Mouse (Mus musculus) fibroblast of lung, adult 2 months (primary cell): ENCODE measurements around the gene Erbb4.
"Not testable (repeated sequence)": the region's sequence is repeated elsewhere in the genome, so short reads cannot be mapped to it uniquely, and the experiment has no call there.

Source experiments
- DNase-seq: peaks from one replicate; pipeline ENCODE4 v3.0.0-alpha.2; 2011; ENCODE audit warnings: low read depth

The Erbb4 gene

DNA sequence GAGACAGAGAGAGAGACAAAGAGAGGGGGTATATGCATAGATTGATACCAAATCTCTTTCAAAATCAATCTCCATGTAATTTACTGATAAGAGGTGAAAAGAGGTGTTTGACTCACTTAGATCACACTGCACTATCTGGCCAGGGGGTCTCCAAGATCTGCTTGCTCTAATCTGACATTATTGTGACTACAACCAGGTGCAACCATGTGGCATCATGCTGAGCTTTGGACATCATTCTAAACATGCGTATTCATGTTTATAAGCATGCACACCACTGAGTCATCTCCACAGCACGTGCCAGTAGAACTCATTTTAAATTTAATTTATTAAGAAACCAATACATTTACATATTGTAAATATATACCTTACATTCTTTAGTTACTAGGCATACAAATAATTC, 247.5 kb downstream of the Erbb4 start:
- no peak for DNase-seq

- DNase-seq: no peak
These were observed 248.4 kb downstream of the Erbb4 start for GRCm38 (mm10) chr1:68859480-68859879.

DNA sequence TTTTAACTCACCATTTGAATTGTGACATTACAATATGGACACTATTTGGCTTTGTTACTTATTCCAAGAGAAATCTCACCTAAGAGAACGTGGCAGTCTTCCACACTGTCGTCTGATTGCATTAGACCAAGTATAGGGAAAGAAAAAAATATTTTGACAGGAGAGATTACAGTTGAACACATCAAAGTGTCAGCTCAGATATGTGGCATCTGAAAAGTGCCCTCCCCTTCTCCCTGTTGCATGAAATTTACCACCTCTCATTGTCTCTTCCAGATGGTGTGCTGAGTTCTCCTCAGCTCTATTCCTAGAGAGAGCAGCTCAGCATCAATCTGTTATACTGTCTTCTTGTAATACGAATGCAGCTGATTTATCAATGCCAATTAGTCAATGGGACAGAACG, 268.5 kb downstream of the Erbb4 start:
- DNase-seq: no peak

DNA sequence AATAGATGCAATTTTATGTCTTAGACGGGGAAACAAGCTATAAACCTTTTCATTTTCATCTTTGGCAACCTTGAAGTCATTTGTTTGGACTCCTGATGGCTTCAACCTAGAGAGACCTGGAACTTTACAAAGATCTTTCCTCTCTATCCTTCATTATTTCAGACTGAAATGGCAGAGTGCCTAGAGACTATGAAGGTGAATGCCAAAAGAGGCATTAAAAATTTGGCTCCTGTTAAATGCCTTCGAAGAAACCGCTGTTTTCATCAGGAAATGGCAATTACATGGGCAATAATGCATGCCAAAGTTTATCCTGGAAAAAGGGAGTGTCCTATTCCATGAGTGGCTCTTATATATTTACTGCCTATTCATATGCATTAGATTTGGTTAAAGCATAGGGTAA, 273.2 kb downstream of the Erbb4 start:
- DNase-seq: no peak

GRCm38 (mm10) chr1:68832101-68832500, 275.8 kb downstream of the Erbb4 start:
- no peak for DNase-seq

GRCm38 (mm10) chr1:68831575-68831974, 276.3 kb downstream of the Erbb4 start:
- no peak for DNase-seq

DNA sequence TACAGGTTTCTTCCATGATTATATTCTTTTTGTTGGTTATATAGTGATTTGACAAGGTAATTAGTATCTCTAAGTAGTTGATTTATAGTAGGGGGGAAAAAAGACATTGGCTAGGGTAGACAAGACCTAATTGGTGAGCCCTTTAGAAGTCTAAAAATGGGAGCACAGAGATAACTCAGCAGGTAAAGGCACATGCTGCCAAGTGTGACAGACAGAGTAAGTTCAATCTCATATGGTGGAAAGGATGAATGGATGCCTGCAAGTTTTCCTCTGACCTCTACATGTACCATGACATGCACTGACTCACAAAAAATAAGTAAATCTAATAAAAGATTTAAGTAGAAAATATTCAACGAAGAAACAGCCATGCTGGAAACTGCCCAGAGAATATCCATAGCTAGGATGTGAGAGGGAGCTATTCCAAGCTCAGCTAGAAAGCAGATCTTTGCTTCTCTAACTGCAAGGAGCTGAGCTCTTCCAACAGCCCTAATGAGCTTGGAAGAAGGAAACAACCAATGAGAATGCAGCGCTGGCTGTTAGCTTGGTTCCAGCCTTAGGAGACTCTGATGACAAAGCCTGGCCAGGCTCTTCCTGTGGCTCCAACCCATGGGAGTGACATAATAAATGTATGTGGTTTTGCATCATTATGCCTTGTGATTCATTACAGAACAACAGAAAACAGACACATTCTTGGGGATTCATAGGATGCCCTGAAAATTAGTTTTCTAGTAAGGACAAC, 277.2 kb downstream of the Erbb4 start:
- DNase-seq: no peak

DNA sequence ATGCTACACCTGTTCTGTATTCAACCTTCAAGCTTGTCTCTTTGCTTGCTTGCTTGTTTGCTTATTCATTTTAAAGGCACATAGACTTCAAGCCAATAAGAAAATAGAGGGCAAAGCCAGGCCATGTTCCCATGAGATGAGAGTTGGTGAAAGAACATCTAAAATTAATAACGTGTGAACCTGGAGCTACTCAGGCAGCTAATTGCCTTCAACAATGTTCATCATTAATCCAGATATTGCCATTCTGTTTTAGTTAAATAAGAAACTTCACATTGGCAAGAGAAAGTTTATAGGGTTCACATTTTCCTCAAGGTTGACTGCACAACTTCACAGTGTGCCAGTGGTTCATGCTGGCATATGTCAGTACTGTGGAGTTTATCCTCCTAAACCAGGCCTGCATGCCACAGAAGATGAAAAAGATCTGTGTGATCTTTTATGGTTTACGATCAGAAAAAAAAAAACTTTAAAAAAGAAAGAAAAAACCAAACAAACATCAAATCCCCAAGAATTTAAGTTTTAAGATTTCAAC, 284.7 kb downstream of the Erbb4 start:
- DNase-seq: no peak

DNA sequence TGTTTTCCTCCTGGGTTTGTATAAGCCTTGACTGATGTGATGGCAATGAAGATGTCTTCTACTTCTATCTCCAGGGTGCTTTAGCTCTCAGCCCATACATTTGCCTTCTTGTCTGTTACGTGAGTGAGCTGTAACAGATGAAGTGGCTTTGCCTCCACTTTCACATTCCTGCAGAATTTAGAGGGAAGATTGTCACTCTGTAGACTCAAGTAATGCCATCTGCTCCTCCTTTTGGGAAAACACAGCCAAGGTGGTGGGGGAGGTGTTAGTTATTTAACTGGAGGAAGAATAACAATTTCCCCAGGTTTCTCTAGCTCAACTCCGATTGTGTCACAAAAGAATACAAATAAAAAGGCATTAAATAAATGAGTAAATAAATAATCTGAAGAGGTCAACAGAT, 301.1 kb downstream of the Erbb4 start:
- no peak for DNase-seq

GRCm38 (mm10) chr1:68787409-68788015, 320.3 kb downstream of the Erbb4 start:
- no peak for DNase-seq

- no peak for DNase-seq
These were observed 327.2 kb downstream of the Erbb4 start for GRCm38 (mm10) chr1:68780653-68781052.

- no peak for DNase-seq
These were observed 327.8 kb downstream of the Erbb4 start for GRCm38 (mm10) chr1:68780032-68780431.

DNA sequence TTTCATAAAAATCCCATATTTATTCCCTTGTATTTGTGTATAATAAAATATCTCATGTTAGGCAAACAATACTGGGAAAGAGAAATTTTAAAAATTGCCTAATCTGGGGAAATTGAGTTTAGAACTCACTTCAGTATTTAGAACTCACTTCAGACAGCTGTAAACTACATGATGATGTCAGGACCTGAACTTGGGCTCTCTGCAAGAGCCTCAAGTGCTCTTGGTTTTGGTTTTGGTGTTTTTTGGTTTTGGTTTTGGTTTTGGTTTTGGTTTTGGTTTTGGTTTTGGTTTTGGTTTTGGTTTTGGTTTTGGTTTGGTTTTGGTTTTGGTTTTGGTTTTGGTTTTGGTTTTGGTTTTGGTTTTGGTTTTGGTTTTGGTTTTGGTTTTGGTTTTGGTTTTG, 341.8 kb downstream of the Erbb4 start:
- DNase-seq: not testable (repeated sequence)

DNA sequence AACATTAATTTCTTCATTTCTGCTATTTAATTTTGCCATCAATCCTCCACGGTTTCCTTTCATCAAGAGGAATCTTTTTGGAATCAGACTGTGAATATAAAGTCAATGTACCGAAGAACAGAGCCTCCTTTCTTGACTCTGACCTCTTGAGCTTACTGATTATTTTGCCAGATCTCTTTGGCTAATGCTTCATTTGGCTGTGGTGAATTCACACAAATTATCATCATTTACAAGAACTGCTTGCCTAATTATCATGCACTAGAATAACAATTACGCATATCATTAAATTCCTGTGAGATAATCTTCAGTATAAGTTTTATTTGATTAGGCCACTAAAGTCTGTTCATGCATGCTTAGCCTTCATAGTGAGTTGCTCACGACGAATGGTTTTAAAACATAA, 345.4 kb downstream of the Erbb4 start:
- DNase-seq: no peak

DNA sequence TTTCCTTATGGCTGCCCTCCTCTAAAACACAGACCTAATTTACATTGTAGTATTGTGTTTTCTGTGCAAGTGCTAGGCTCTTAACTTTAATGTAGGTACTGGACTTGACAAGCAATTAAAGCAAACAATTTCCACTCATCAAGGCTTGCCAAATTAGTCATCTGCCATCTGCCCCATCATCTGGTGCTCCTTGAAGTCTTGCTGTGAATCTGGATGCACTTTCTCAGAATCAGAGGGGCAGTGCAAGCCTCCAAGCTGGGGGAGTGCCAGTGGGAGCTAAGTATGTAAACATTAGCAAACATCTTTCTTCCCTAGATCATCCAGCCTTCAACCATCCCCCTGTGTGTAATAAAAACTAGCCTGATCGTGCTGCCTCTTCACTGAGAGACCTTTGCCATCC, 358.9 kb downstream of the Erbb4 start:
- no peak for DNase-seq

GRCm38 (mm10) chr1:68681478-68681877, 426.4 kb downstream of the Erbb4 start:
- no peak for DNase-seq

DNA sequence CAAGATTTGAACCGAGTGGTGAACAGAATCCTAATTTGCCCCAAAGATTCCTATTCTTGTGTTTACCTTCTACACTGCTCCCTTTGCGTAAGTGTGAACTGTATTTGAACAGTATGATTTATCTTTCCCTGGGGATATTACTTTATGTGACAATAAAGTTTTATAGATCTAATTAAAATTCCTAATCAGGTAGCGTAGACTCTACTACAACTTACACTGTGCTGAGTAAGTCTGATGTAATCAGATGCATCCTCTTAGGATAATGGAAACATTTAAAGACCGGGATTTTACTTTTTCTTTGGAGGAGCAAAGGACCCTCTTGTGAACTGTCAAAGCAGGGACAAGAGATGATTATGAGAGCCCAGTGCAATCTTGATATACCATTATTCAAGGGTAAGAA, 433.2 kb downstream of the Erbb4 start:
- no peak for DNase-seq

DNA sequence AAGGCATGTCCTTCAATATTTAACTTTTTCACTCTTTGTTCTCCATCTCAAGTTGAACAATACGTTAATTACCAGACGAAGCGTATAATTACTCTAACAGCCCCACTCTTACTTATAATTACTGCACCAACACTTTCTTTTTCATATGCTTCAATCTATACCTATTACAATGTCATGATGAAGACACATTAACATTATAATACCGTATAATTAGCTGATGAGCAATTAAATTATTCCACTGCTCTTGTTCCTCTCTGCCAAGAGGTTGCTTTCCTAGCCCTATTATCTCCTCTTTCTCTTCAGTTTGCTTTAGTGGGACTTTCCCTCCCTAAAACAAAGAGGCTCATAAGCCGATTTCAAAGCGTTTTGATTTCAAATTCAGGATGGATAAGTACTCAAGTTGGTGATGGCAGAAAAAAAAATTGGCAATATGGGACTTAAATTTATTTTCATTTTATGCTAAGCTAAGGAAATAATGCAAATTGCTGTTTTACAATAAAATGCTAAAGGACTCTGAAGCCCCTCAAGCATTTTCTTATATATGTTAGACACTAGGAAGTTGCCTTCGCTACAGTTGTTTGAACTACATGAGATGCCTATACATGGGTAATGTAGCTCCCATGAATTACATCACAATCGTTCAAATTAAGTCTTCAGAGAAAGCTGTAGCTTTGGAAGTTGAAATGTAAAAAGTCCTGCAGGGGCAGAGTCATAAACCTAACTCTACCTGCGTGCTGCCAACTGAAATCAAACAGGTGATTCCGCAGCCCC, 440.8 kb downstream of the Erbb4 start:
- no peak for DNase-seq

DNA sequence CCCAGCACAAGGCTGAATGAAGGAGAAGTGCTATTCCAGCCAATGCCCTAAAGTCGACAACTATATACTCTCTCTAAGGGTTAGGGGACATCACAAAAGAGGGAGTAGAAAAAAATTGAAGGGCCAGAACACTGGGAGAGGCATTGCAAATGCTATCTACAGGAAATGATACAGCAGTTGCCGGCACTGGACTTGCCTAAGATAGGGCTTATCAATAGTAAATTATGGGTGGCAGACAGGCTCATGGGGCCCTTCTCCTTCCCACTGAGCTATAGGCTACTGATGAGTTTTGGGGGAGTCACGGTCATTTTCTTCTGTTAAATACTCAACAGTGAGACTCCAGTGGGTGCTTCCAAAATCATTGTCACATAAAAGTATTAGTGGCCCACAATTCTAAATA, 517.4 kb downstream of the Erbb4 start:
- DNase-seq: no peak

DNA sequence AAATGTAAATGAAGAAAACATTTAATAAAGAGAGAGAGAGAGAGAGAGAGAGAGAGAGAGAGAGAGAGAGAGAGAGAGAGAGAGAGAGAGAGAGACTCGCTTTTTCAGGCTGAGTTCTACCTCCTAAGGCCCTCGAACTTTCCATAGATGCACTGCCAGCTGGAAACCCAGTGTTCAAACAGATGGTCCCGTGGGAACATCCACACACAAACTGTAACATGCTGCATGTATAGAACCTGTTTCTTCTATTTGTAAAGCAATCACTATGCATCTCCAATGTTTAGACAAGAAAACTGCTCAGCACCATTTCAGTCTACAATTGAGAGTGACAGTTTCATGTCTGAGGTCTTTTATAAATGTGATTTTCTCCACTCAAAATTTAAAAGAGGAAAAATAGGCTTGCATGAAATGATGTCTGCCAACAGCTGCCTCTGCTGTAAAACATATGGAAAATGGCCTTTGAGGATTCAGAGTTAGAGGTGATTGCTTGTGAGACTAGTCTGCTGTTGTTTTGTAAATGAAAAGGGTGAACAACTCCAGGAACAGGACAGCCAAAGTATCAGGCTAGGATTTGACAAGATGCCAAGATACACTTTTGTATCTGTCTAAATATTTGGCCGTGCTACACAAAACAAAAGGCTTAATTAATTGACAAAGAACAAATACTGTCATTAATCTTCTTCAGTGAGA, 533.9 kb downstream of the Erbb4 start:
- DNase-seq: no peak

DNA sequence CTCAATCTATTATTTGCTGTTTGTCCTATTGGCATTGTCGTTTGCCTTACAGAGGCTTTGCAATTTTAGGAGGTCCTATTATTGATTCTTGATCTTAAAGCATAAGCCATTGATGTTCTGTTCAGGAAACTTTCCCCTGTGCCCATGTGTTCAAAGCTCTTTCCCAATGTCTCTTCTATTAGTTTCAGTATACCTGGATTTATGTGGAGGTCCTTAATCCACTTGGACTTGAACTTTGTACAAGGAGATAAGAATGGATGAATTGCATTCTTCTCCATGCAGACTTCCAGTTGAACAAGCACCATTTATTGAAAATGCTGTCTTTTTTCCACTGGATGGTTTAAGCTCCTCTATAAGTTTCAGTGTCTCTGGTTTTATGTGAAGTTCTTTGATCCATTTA, 536.9 kb downstream of the Erbb4 start:
- no peak for DNase-seq

- no peak for DNase-seq
These were observed 564.9 kb downstream of the Erbb4 start for GRCm38 (mm10) chr1:68542942-68543341.
